Mouse (Mus musculus) sigmoid colon, adult 10 weeks (tissue): ENCODE measurements around the gene Adora1. TPM values are rescaled to one million over a fixed set of nuclear protein-coding genes. Genes with fewer than 3 reads are reported as not detected.

ENCODE experiments used
- polyA plus RNA-seq: library from polyadenylated mRNA; stranded (reverse); fragments of 350-450 nt; fragmentation: Illumina TruSeq; extraction: RNeasy Lipid Tissue Mini Kit (QIAGEN cat#74804); gene quantifications from one replicate; pipeline ENCODE4 v1.2.3, GENCODE M21; 2014; ENCODE audit warnings: low read depth, low replicate concordance

Gene Adora1
- polyA plus RNA-seq = 0.88 TPM

GRCm38 (mm10) chr1:134235391-134235921 is at the start of gene Adora1:
Gene Adora1, minus strand, starts transcription at chr1:134235431.

DNA sequence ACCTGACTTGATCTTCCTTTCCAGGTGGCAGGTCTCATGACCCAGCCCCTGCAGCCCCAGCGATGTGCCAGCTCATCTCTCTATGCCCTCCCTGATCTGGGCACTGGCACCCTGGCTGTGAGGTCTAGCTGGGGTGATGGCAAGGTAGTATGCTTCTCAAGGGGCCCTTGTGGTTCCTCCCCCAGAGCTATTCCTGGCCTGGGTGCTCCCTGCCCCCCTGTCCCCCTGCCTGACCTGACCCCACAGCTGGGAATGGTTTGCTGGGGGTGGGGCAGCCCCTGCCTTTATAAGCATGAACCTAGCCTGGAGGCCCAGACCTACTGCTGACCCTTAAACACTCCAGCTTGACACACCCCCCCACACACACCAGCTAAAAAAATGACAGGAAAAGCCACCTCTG is 42.1 kb downstream of the Adora1 start, which contains the start of gene Mybph:
Gene Mybph, plus strand, starts transcription at position 323 of the 400 bp plus-strand sequence.

GRCm38 (mm10) chr1:134182025-134182424 is 53.2 kb downstream of the Adora1 start, which contains the start of gene Chil1:
Gene Chil1, plus strand, starts transcription at chr1:134182176.

Other genes with a start within 250 kb of the Adora1 start
- 1.1 TPM for gene Fmod, start 198.2 kb downstream of the Adora1 start, polyA plus RNA-seq
- gene Btg2, start 156.3 kb downstream of the Adora1 start, polyA plus RNA-seq = 71.2 TPM
- gene Chit1, start 124.2 kb downstream of the Adora1 start, polyA plus RNA-seq = not detected
- gene Chil1, start 53.3 kb downstream of the Adora1 start, polyA plus RNA-seq = not detected
- gene Mybph, start 42.0 kb downstream of the Adora1 start, polyA plus RNA-seq = not detected
- gene Myog, start 54.6 kb upstream of the Adora1 start, polyA plus RNA-seq = not detected
- gene Ppfia4, start 97.5 kb upstream of the Adora1 start, polyA plus RNA-seq = 0.79 TPM
- gene Tmem183a, start 126.5 kb upstream of the Adora1 start, polyA plus RNA-seq = 184 TPM
- gene 4933406M09Rik, start 150.5 kb upstream of the Adora1 start, polyA plus RNA-seq = not detected
- 8.3 TPM for gene Cyb5r1, start 170.1 kb upstream of the Adora1 start, polyA plus RNA-seq
- gene Adipor1, start 179.9 kb upstream of the Adora1 start, polyA plus RNA-seq = 74.6 TPM
- 25.7 TPM for gene Klhl12, start 220.1 kb upstream of the Adora1 start, polyA plus RNA-seq